Mouse (Mus musculus) forebrain, postnatal 0 days (tissue): Measurements from ENCODE around the gene Rnf11. TPM values are rescaled to one million over a fixed set of nuclear protein-coding genes. Genes with fewer than 3 reads are reported as not detected.

Experiments used
- ATAC-seq: fragments of 200-750 bp; cut with Nextera tagmentation; 2 replicates; pipeline ENCODE4 v1.8.0; 2017; ENCODE audit warnings: mild to moderate bottlenecking, moderate library complexity
- DNase-seq: peaks from one replicate; pipeline ENCODE4 v3.0.0-alpha.2; 2015
- H3K27ac ChIP-seq: fragments of 300-500 bp; sonication (generic); 2 replicates; pipeline ENCODE4 v1.5.1; 2014; ENCODE audit warnings: low read depth, mild to moderate bottlenecking, antibody characterized with exemption, low read length, moderate library complexity, mixed read lengths
- H3K27me3 ChIP-seq: fragments of 300-500 bp; sonication (generic); 2 replicates; pipeline ENCODE4 v1.6.1; 2014; ENCODE audit warnings: mild to moderate bottlenecking, low read length, mixed read lengths; ENCODE audit not compliant: insufficient read depth
- H3K36me3 ChIP-seq: fragments of 300-500 bp; sonication (generic); 2 replicates; pipeline ENCODE4 v1.6.1; 2014; ENCODE audit warnings: mild to moderate bottlenecking, moderate library complexity; ENCODE audit not compliant: insufficient read depth
- H3K4me1 ChIP-seq: fragments of 300-500 bp; sonication (generic); 2 replicates; pipeline ENCODE4 v1.6.1; 2014; ENCODE audit warnings: antibody characterized with exemption; ENCODE audit not compliant: insufficient read depth
- H3K4me2 ChIP-seq: fragments of 300-500 bp; sonication (generic); 2 replicates; pipeline ENCODE4 v1.6.1; 2014; ENCODE audit warnings: low read depth, mild to moderate bottlenecking, moderate library complexity
- H3K4me3 ChIP-seq: fragments of 300-500 bp; sonication (generic); 2 replicates; pipeline ENCODE4 v1.5.1; 2014; ENCODE audit warnings: low read depth, low read length, mixed read lengths
- H3K9ac ChIP-seq: fragments of 300-500 bp; sonication (generic); 2 replicates; pipeline ENCODE4 v1.6.1; 2014; ENCODE audit warnings: mild to moderate bottlenecking
- H3K9me3 ChIP-seq: fragments of 300-500 bp; sonication (generic); 2 replicates; pipeline ENCODE4 v1.6.1; 2016; ENCODE audit warnings: low read length
- CTCF ChIP-seq: sonication (generic); IDR thresholded peaks from 2 replicates; pipeline ENCODE4 v1.5.1; 2016; ENCODE audit warnings: antibody characterized with exemption, control low read depth, low read depth
- WGBS: fragments of 180-500 bp; shearing (Covaris S2); extraction: QIAGEN DNeasy Blood & Tissue Kit; methylation state at CpG from one replicate; pipeline ENCODE4 v1.1.7; 2014; 5-methylcytosine and 5-hydroxymethylcytosine counted together
- polyA plus RNA-seq: library from polyadenylated mRNA; unstranded; fragments of >200 nt; fragmentation: Nextera tagmentation; extraction: Ambion mirVana; gene quantifications from 2 replicates; pipeline ENCODE4 v1.2.1, GENCODE M21; 2015
- total RNA-seq: library from RNA; depleted of rRNA; stranded (reverse); fragments of >200 nt; gene quantifications from 2 replicates; pipeline ENCODE4 v1.2.3, GENCODE M21; 2014

The Rnf11 gene
- total and polyA plus RNA-seq, 2 experiments from 2014 or later, result 84.0 to 161 TPM

DNA sequence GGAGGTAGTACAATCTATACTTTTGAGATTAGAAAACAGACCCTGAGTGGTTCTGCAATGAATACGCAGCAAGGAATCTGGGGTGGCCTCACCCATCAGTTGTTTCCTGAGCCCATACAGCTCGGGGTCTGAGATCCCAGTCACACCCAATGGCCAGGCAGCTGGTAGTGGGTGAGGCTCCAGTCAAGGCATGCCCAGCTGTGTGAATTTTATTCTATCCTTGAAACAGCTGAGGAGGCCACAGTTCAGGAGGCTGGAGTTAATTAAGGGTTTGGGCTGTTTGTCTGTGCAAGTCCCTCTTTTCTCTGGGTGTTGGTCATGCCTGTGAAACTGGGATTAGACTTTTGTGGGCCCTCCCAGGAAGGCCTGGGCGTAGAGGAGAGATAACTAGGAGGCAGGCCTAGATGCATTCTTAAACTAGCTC is 44.7 kb downstream of the Rnf11 start:
- Histone ChIP-seq H3K27ac (no peak overlapping the region), H3K4me1 (no peaks in the 10 kb centered on the region), H3K27me3 (no peaks in the 10 kb centered on the region), H3K36me3 (0 out of 2 replicates have a peak, but pooled peaks cover 2% of the 10 kb centered on the region), H3K9me3 (no peaks in the 10 kb centered on the region), H3K4me2 (no peak overlapping the region), H3K9ac (no peak overlapping the region), H3K4me3 (no peak overlapping the region)
- WGBS, result 79% methylated on average over 3 of the region's 3 CpGs
- no peak for TF ChIP-seq CTCF
- no peak for ATAC-seq
- no peak for DNase-seq

DNA sequence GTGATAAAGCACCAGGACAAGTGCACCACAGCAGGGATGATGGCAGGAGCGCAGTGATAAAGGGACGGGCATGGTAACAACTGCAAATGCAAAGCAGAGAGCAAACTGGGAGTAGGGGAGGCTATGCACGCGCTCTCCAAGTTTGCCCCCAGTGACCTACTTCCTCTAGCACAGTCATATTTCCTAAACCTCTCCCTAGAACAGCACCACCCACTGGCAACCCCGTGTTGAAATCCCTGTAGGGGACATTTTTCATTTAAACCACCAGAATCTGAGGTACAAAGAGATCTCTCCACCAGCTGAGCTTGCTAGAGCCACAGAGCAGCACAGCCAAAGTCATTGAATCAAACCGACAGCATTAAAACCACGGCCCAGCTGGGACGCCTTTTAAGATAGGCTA is 45.4 kb downstream of the Rnf11 start:
- Histone ChIP-seq H3K9me3 (no peaks in the 10 kb centered on the region), H3K36me3 (0 out of 2 replicates have a peak, but pooled peaks cover 2% of the 10 kb centered on the region), H3K4me2 (no peak overlapping the region), H3K27me3 (no peaks in the 10 kb centered on the region), H3K9ac (no peak overlapping the region), H3K4me1 (no peaks in the 10 kb centered on the region), H3K4me3 (no peak overlapping the region), H3K27ac (no peak overlapping the region)
- DNase-seq (no peak), ATAC-seq (no peak)
- 0 out of 2 replicates have a peak, but pooled peaks have one; percentile 3 for TF ChIP-seq CTCF
- 78% methylated on average over 8 of the region's 8 CpGs for WGBS

DNA sequence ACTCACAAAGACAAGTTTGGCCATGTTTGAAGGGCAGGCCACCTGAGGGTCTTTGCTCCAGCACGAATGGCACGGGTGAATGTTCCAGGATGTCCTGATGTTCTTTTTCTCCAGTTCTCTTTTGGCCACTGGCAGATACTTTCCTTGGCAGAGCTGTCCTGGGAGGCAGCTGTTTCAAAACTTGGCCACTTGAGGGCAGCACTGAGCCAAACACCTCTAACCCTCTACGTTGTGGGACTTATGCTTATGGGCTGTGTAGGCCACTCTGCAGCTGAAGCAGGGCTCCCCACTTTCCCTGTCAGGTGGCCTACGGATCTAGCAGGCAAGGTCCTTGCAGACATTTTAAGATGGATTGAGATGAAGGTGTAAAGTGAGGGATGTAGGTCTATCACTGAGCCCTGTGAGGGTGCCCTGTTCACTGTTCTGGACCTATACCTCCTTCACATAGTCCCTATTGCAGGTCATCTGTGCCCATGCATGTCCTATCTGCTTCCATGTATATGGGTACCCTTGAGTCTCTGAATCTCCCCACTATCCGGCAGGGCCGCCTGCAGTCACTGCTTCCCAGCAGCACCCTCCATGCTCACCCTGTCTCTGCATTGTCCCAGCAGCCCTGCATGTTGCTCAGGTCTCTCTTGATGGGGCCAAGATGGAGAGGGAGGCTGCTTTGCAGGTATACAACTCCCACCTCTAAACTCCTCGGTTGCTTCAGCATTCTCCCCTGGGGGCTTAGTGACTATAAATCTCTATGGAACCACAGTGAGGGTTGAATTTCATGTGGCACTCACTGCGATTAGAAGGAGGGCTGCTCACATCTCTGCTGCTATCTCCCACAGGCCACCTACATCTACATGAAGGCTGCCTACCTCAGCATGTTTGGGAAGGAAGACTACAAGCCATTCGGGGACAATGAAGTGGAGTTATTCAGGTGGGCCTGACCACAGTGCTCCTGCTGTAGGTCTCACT is 46.3 kb downstream of the Rnf11 start:
- Histone ChIP-seq H3K4me2 (no peak overlapping the region), H3K36me3 (0 out of 2 replicates have a peak, but pooled peaks cover 2% of the 10 kb centered on the region), H3K4me1 (no peaks in the 10 kb centered on the region), H3K27ac (no peak overlapping the region), H3K9ac (no peak overlapping the region), H3K27me3 (no peaks in the 10 kb centered on the region), H3K4me3 (no peak overlapping the region), H3K9me3 (no peaks in the 10 kb centered on the region)
- DNase-seq, result peak; percentile 74
- peak; percentile 80 for TF ChIP-seq CTCF
- WGBS, result 59% methylated on average over 9 of the region's 9 CpGs
- ATAC-seq, result peak; percentile 86

DNA sequence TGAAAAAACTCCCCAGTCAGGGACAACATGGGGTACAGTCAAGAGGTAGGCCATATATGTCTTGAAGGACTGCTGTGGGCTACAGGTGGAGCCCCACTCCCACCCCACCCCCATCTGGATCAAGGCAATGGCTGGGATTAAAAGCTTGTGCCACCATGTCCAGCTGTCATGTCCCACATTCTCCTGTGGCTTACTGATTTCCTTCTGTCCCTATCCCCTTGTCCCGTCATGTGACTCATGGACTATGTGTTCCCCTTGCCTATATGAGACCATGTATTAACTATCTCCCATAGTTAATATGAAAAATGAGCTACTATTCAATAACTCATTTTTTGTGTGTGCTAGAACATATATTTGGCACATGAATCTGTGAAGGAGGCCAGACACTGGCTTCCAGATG is 50.3 kb downstream of the Rnf11 start:
- Histone ChIP-seq H3K36me3 (no peaks in the 10 kb centered on the region), H3K4me1 (no peaks in the 10 kb centered on the region), H3K4me2 (no peak overlapping the region), H3K9me3 (no peaks in the 10 kb centered on the region), H3K4me3 (no peak overlapping the region), H3K27me3 (no peaks in the 10 kb centered on the region), H3K27ac (no peak overlapping the region), H3K9ac (no peak overlapping the region)
- TF ChIP-seq CTCF, result no peak
- no peak for DNase-seq
- 97% methylated on average over 1 of the region's 1 CpGs for WGBS
- ATAC-seq, result no peak

DNA sequence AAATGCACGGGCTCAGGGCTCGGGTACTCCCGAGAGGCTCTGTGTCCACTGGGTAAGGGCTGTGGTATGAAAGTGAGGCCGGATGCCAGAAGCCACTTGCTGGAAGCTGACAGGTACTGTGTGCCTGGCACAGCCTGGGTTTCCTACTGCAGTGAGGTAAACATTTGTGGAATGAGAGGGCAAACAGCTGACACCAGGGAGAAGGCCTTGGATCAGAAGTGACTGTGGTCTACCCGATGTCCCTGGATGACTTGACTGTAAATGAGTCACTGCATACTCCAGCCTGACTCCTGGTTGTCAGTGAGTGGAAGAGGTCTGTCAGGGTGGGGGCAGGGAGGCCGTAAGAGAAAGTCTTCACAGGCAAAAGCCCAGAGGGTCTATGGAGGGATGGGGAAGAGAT is 50.9 kb downstream of the Rnf11 start:
- H3K4me1 ChIP-seq, result no peaks in the 10 kb centered on the region
- no peaks in the 10 kb centered on the region for H3K9me3 ChIP-seq
- H3K36me3 ChIP-seq, result no peaks in the 10 kb centered on the region
- H3K4me2 ChIP-seq, result no peak overlapping the region
- no peaks in the 10 kb centered on the region for H3K27me3 ChIP-seq
- H3K27ac ChIP-seq, result no peak overlapping the region
- 77% methylated on average over 6 of the region's 6 CpGs for WGBS
- ATAC-seq (no peak), DNase-seq (no peak)
- no peak overlapping the region for H3K4me3 ChIP-seq
- no peak overlapping the region for H3K9ac ChIP-seq
- TF ChIP-seq CTCF, result no peak

DNA sequence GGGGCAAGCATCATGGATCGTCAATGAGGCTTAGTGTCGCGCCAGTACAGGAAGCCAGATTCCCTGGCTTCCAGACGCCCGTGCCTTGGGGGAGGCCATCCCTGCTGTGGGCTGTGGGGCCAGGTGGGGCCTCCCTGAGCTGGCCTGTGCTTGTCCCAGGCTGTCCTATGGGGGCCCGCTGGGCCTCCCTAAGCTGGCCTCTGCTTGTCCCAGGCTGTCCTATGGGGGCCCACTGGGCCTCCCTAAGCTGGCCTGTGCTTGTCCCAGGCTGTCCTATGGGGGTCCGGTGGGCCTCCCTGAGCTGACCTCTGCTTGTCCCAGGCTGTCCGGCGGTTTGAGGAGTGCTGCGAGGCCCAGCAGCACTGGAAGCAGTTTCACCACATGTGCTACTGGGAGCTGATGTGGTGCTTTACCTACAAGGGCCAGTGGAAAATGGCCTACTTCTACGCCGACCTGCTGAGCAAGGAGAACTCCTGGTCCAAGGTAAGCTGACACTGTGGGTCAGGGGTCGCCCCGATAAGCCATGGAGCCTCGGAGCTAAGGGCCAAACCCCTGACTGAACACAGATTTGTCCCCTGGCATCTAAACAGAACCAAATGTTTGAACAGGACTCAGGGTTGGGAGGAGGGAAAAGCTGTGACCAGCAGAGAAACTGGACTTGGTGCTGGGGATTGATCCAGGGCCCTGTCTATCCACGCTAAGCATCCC is 51.7 kb downstream of the Rnf11 start:
- Histone ChIP-seq H3K27me3 (no peaks in the 10 kb centered on the region), H3K4me1 (no peaks in the 10 kb centered on the region), H3K4me3 (no peak overlapping the region), H3K9ac (no peak overlapping the region), H3K36me3 (no peaks in the 10 kb centered on the region), H3K4me2 (no peak overlapping the region), H3K9me3 (no peaks in the 10 kb centered on the region), H3K27ac (no peak overlapping the region)
- DNase-seq (no peak), ATAC-seq (no peak)
- TF ChIP-seq CTCF, result no peak
- 81% methylated on average over 16 of the region's 16 CpGs for WGBS

DNA sequence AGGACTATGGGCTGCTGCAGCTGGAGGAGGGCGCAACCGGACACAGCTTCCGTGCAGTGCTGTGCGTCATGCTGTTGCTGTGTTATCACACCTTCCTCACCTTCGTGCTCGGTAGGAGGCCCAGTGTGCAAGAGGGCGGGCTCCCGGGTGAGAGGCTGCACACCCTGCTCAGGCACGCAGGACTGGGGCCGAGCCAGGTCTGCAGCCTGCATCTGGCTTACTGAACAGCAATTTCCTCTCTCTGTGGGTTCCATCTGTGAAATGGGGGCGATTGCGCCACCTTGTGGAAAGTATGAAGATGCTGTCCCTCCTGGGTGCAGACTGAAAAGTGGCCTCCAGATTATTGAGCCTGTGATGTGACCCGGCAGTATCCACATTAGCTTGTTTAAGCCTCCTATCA is 53.7 kb downstream of the Rnf11 start:
- peak; percentile 62 for TF ChIP-seq CTCF
- Histone ChIP-seq H3K9me3 (no peaks in the 10 kb centered on the region), H3K9ac (no peak overlapping the region), H3K36me3 (no peaks in the 10 kb centered on the region), H3K4me2 (no peak overlapping the region), H3K27ac (no peak overlapping the region), H3K4me1 (no peaks in the 10 kb centered on the region), H3K27me3 (no peaks in the 10 kb centered on the region), H3K4me3 (no peak overlapping the region)
- ATAC-seq (no peak), DNase-seq (peak; percentile 31)
- WGBS, result 56% methylated on average over 13 of the region's 13 CpGs
